Mouse (Mus musculus) cortical plate, adult 2 months (tissue): Measurements from ENCODE around the gene Gprc5b.

Experiments
- CTCF ChIP-seq: fragments of 200-500 bp; IDR thresholded peaks from 2 replicates; pipeline ENCODE4 v1.5.1; 2011; ENCODE audit warnings: mild to moderate bottlenecking, control low read depth, low read length; ENCODE audit not compliant: insufficient read depth; ENCODE audit errors: extremely low read depth
- POLR2A ChIP-seq: fragments of 200-500 bp; IDR thresholded peaks from 2 replicates; pipeline ENCODE4 v1.6.1; 2011; ENCODE audit warnings: mild to moderate bottlenecking, low read length, control low read depth; ENCODE audit not compliant: insufficient read depth; ENCODE audit errors: extremely low read depth

DNA sequence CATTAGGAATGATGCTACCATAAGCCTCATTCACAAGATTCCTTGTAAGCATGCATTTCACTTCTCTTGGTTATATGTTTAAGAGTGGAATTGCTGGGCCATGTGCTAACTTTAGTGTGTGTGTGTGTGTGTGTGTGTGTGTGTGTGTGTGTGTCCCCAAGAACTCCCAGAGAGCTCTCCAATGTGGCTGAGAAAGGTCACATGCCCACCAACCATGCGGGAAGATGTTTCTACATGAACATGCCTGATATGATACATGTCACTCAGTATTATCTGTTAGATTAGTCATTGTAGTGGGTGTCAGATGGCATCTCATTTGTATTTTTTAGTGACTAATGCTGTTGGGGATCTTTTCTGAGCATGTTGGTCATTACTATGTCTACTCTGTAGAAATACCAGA, 40.0 kb downstream of the Gprc5b start:
- TF ChIP-seq POLR2A, result no peak
- no peak for TF ChIP-seq CTCF
